Mouse (Mus musculus): Measurements from ENCODE around the gene Bnipl. TPM values are rescaled to one million over a fixed set of nuclear protein-coding genes. Genes with fewer than 3 reads are reported as not detected.
"Not testable (repeated sequence)": the region's sequence is repeated elsewhere in the genome, so short reads cannot be mapped to it uniquely, and the experiment has no call there.

The Bnipl gene
- polyA plus RNA-seq, 1 experiment from 2014 or later: not detected

DNA sequence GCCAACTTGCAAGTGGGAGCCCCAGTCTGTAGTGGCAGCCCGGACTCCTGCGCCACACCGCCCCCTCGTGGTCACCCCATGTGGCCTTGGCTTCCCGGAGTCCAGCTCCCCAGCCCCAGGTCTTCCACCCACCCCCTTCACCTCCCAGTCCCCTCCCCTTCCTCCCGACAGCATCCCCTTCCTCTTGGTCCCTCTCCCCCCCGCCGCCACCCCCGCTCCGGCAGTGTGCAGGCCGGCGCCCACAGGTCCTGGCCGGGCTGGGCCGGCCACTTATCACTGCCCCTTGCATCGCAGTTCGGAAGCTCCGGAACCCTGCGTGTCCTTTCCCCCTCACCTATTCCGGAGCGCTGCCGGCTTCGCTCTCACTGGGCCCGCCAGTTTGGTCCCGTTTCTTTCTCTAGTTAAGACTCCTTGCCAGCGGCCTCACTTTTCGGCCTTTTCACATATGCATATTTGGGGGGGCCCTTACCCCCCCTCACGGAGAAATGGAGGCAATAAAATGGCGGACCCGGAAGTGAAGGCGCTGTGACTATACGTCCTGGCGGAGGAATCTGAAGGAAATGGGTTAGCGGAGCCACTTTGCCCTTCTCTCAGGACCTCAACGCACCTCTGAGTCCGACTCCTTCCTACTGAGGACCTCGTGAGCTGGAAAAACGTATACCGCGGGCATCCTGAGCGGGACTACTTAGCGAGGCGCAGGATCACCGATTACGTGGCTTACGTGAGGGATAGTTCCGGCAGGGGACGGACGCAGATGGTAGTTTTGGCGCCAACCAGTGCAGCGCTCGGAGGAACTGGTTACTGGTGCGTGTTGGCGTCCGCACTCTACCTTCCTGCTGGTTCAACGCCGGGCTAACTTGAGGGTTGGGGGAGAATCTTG, 33.5 kb downstream of the Bnipl start, which contains the start of gene Gabpb2:
Gabpb2 (minus strand) TSS at position 662 of the 880 bp plus-strand sequence.
- peak within 1 kb of the TSS; percentile 75 for H3K4me3 ChIP-seq
- peaks cover 20% of the 10 kb centered on the region for H3K4me1 ChIP-seq
- peak within 1 kb of the TSS; percentile 71 for H3K4me2 ChIP-seq
- H3K9ac ChIP-seq: peak within 1 kb of the TSS; percentile 91
- under 1% methylated on average over 56 of the region's 56 CpGs for WGBS
- no peaks in the 10 kb centered on the region for H3K9me3 ChIP-seq (replicated peaks)
- peaks cover 62% of the 10 kb centered on the region for H3K36me3 ChIP-seq (ENCODE audit: poor library complexity, severe bottlenecking)
- no peaks in the 10 kb centered on the region for H3K27me3 ChIP-seq
- peak; percentile 88 for ATAC-seq
- H3K27ac ChIP-seq: peak within 1 kb of the TSS; percentile 98

- no peak for ATAC-seq
- Histone ChIP-seq H3K4me3 (peak overlapping the region; percentile 75), H3K4me1 (peaks cover 19% of the 10 kb centered on the region), H3K27ac (peak overlapping the region; percentile 98; the same call in 1 of the 2 replicates), H3K27me3 (no peaks in the 10 kb centered on the region), H3K4me2 (peak overlapping the region; percentile 71), H3K36me3 (ENCODE audit: poor library complexity, severe bottlenecking) (peaks cover 58% of the 10 kb centered on the region), H3K9ac (peak overlapping the region; percentile 91), H3K9me3 (replicated peaks) (no peaks in the 10 kb centered on the region)
- 17% methylated on average over 4 of the region's 4 CpGs for WGBS
Observed at GRCm38 (mm10) chr3:95216655-95217254, 34.2 kb downstream of the Bnipl start.

GRCm38 (mm10) chr3:95213609-95213975, 37.4 kb downstream of the Bnipl start:
- no peaks in the 10 kb centered on the region for H3K27me3 ChIP-seq
- no peak for ATAC-seq
- 100% methylated on average over 1 of the region's 1 CpGs for WGBS

DNA sequence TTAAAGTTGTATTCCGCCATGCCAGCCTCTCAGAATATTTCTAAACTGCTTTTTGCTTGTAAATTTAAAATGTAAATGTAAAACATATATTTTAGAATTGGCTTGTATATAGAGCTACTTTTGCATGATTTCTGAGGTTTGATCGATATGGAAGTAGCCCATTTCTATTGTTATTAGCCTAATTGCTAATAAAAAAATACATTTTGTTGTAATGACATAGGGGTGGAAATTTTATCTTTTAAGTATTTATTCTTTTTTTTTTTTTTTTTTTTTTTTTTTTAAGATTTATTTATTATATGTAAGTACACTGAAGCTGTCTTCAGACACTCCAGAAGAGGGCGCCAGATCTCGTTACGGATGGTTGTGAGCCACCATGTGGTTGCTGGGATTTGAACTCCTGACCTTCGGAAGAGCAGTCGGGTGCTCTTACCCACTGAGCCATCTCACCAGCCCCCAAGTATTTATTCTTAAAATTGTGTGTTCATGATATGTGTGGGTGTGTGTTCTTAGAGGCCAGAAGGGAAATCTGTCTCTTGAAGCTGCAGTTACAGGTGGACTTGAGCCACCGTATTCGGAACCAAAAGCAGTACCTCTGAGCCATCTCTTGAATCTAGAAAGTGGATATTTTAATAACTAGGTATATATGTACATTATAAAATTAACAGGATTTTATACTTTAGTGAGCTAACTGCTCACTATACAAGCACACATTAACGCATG, 37.9 kb downstream of the Bnipl start:
- WGBS: 90% methylated on average over 9 of the region's 10 CpGs
- Histone ChIP-seq H3K4me1 (peaks cover 12% of the 10 kb centered on the region), H3K36me3 (ENCODE audit: poor library complexity, severe bottlenecking) (peaks cover 32% of the 10 kb centered on the region)
- H3K9me3 ChIP-seq (replicated peaks); H3K9ac ChIP-seq; H3K27ac ChIP-seq; H3K27me3 ChIP-seq; H3K4me3 ChIP-seq; ATAC-seq; H3K4me2 ChIP-seq: not testable (repeated sequence)

More at GRCm38 (mm10) chr3:95213609-95213975, 37.4 kb downstream of the Bnipl start:
- Histone ChIP-seq H3K4me1 (peaks cover 18% of the 10 kb centered on the region), H3K27ac (no peak overlapping the region), H3K4me3 (no peak overlapping the region), H3K9ac (no peak overlapping the region), H3K9me3 (replicated peaks) (no peaks in the 10 kb centered on the region), H3K4me2 (no peak overlapping the region), H3K36me3 (ENCODE audit: poor library complexity, severe bottlenecking) (peaks cover 31% of the 10 kb centered on the region)

DNA sequence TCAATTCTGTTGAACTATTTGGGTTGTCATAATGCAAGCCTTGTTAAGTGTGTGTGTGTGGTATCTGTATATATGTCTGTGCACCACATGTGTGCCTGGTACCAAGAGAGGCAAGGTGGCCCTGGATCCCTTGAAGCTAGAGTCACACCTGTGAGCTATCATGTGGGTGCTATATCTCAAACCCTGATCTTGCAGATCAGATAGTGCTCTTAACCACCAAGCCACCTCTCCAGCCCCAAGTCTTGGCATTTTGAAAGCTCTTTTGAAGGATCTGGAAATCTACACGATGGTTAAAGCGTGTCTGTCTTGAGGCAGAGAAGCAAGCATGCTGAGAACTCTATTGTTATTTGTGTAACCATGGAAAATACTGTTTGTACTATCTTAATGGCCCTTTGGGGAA, 40.4 kb downstream of the Bnipl start:
- Histone ChIP-seq H3K27me3 (no peaks in the 10 kb centered on the region), H3K4me2 (no peak overlapping the region), H3K36me3 (ENCODE audit: poor library complexity, severe bottlenecking) (peaks cover 48% of the 10 kb centered on the region), H3K9me3 (replicated peaks) (no peaks in the 10 kb centered on the region), H3K9ac (no peak overlapping the region), H3K27ac (no peak overlapping the region), H3K4me1 (no peaks in the 10 kb centered on the region), H3K4me3 (no peak overlapping the region)
- 73% methylated on average over 2 of the region's 2 CpGs for WGBS
- ATAC-seq: no peak

DNA sequence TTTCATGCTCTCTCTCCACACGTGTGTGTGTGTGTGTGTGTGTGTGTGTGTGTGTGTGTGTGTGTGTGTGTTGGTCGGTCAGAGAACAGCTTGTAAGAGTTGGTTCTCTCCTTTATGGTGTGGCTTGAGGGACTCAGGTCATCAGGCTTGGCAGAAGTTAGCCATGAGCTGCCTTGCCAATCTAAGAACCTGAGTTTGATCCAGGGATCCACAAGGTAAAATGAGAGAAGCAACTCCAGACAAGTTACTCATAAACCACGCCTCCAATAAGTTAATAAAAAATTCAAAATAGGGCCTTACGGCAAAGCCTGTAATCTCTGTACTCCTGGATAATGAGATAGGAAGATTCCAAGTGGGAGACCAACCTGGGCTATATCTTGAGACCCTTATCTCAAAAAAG, 42.7 kb downstream of the Bnipl start:
- H3K36me3 ChIP-seq (ENCODE audit: poor library complexity, severe bottlenecking): peaks cover 54% of the 10 kb centered on the region
- no peak overlapping the region for H3K4me3 ChIP-seq
- ATAC-seq: no peak
- H3K9me3 ChIP-seq (replicated peaks): no peaks in the 10 kb centered on the region
- H3K4me1 ChIP-seq: no peaks in the 10 kb centered on the region
- 88% methylated on average over 4 of the region's 4 CpGs for WGBS
- H3K4me2 ChIP-seq: no peak overlapping the region
- H3K27me3 ChIP-seq: no peaks in the 10 kb centered on the region
- H3K27ac ChIP-seq: no peak overlapping the region
- no peak overlapping the region for H3K9ac ChIP-seq

GRCm38 (mm10) chr3:95203880-95204279, 47.1 kb downstream of the Bnipl start:
- H3K4me3 ChIP-seq: no peak overlapping the region
- no peaks in the 10 kb centered on the region for H3K4me1 ChIP-seq
- peaks cover 90% of the 10 kb centered on the region for H3K36me3 ChIP-seq (ENCODE audit: poor library complexity, severe bottlenecking)
- 88% methylated on average over 6 of the region's 6 CpGs for WGBS
- H3K9ac ChIP-seq: no peak overlapping the region
- H3K9me3 ChIP-seq (replicated peaks): no peaks in the 10 kb centered on the region
- no peak overlapping the region for H3K4me2 ChIP-seq
- no peak overlapping the region for H3K27ac ChIP-seq
- H3K27me3 ChIP-seq: no peaks in the 10 kb centered on the region
- no peak for ATAC-seq

- Histone ChIP-seq H3K27me3 (no peaks in the 10 kb centered on the region), H3K4me3 (no peak overlapping the region), H3K36me3 (ENCODE audit: poor library complexity, severe bottlenecking) (peaks cover 91% of the 10 kb centered on the region), H3K9ac (no peak overlapping the region), H3K27ac (no peak overlapping the region), H3K9me3 (replicated peaks) (no peaks in the 10 kb centered on the region), H3K4me1 (no peaks in the 10 kb centered on the region), H3K4me2 (no peak overlapping the region)
- ATAC-seq: no peak
- WGBS: 78% methylated on average over 2 of the region's 2 CpGs
Observed at GRCm38 (mm10) chr3:95200562-95200961, 50.4 kb downstream of the Bnipl start.

GRCm38 (mm10) chr3:95200132-95200531, 50.9 kb downstream of the Bnipl start:
- no peak for ATAC-seq
- 83% methylated on average over 7 of the region's 7 CpGs for WGBS
- H3K4me2 ChIP-seq: no peak overlapping the region
- H3K9ac ChIP-seq: no peak overlapping the region
- no peaks in the 10 kb centered on the region for H3K4me1 ChIP-seq
- H3K4me3 ChIP-seq: no peak overlapping the region
- no peaks in the 10 kb centered on the region for H3K27me3 ChIP-seq
- no peaks in the 10 kb centered on the region for H3K9me3 ChIP-seq (replicated peaks)
- H3K27ac ChIP-seq: no peak overlapping the region
- peaks cover 91% of the 10 kb centered on the region for H3K36me3 ChIP-seq (ENCODE audit: poor library complexity, severe bottlenecking)

GRCm38 (mm10) chr3:95199101-95199500, 51.9 kb downstream of the Bnipl start:
- no peak overlapping the region for H3K27ac ChIP-seq
- no peak for ATAC-seq
- H3K4me2 ChIP-seq: no peak overlapping the region
- no peaks in the 10 kb centered on the region for H3K27me3 ChIP-seq
- 83% methylated on average over 1 of the region's 1 CpGs for WGBS
- no peak overlapping the region for H3K4me3 ChIP-seq
- H3K9ac ChIP-seq: no peak overlapping the region
- H3K4me1 ChIP-seq: no peaks in the 10 kb centered on the region
- H3K36me3 ChIP-seq (ENCODE audit: poor library complexity, severe bottlenecking): peaks cover 89% of the 10 kb centered on the region
- no peaks in the 10 kb centered on the region for H3K9me3 ChIP-seq (replicated peaks)

DNA sequence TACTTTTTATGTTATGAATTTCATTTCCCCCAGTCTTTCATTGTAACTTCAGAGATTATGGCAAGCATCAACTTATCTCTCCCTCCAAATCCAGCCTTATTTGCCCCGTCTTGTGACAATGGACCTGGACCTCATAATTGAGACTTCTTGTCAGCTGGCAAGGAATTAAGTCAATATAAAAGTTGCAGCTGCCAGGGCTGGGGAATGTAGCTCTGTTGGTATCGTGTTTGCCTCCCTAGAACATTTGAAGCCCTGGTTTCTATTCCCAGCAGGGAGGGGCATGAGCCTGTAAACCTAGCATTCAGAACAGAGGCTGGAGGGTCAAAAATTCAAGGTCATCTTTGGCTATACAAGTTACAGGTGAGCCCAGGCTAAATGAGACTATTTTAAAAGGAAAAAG, 55.2 kb downstream of the Bnipl start:
- Histone ChIP-seq H3K27me3 (no peaks in the 10 kb centered on the region), H3K4me3 (no peak overlapping the region), H3K9ac (no peak overlapping the region), H3K9me3 (replicated peaks) (no peaks in the 10 kb centered on the region), H3K4me1 (no peaks in the 10 kb centered on the region), H3K4me2 (no peak overlapping the region), H3K36me3 (ENCODE audit: poor library complexity, severe bottlenecking) (peaks cover 77% of the 10 kb centered on the region), H3K27ac (no peak overlapping the region)
- 89% methylated on average over 2 of the region's 2 CpGs for WGBS
- no peak for ATAC-seq

GRCm38 (mm10) chr3:95194721-95195135, 56.3 kb downstream of the Bnipl start:
- H3K36me3 ChIP-seq (ENCODE audit: poor library complexity, severe bottlenecking): peaks cover 75% of the 10 kb centered on the region
- H3K4me2 ChIP-seq: no peak overlapping the region
- WGBS: 86% methylated on average over 6 of the region's 6 CpGs
- H3K9ac ChIP-seq: no peak overlapping the region
- H3K9me3 ChIP-seq (replicated peaks): no peaks in the 10 kb centered on the region
- H3K27me3 ChIP-seq: no peaks in the 10 kb centered on the region
- ATAC-seq: no peak
- H3K27ac ChIP-seq: no peak overlapping the region
- no peaks in the 10 kb centered on the region for H3K4me1 ChIP-seq
- no peak overlapping the region for H3K4me3 ChIP-seq
